Mouse (Mus musculus): ENCODE data around the gene Opcml.

- TF ChIP-seq POLR2A (IDR thresholded peaks at IDR 0.05; ENCODE audit: low read depth, low read length), result no peak
- no peak for TF ChIP-seq CTCF (IDR thresholded peaks at IDR 0.05; ENCODE audit: extremely low read depth, insufficient read depth, insufficient read length, insufficient replicate concordance)
Observed at GRCm38 (mm10) chr9:28139957-28140597, 349.5 kb downstream of the Opcml start.

Measured in spleen, adult 2 months (tissue).